Mouse (Mus musculus): Measurements from ENCODE around the gene Igf2r.

DNA sequence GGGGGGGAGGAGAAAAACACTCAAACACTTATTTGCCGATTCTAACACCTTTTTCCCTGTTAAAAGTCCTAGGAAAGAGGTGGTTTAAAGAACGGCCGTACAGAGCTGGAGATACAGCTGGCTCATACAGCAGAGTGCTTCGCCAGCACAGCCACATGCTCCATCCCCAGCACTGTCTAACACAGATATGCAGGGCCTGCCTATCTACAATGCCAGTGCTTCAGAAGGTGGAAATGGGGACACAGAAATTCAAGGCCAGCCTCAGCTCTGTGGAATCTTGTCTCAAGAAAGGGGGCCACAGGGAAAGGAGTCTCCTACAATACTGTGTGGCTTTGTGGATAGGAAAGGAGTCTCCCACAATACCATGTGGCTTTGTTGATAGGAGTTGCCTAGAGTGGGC, 52.0 kb downstream of the Igf2r start:
- TF ChIP-seq POLR2A (IDR thresholded peaks at IDR 0.05; ENCODE audit: control insufficient read depth, low read depth, low read length) (no peak), CTCF (IDR thresholded peaks at IDR 0.05; ENCODE audit: control insufficient read depth, insufficient read depth, insufficient replicate concordance, low read depth, low read length) (no peak)

All from testis, adult 2 months (tissue).